Mouse (Mus musculus): ENCODE measurements at regions not wholly inside any gene's neighbourhood (a gene's known extent, or its start where the extent isn't known, plus 50 kb on each side); places are given as distances from the start of the nearest gene placed in this dataset.

DNA sequence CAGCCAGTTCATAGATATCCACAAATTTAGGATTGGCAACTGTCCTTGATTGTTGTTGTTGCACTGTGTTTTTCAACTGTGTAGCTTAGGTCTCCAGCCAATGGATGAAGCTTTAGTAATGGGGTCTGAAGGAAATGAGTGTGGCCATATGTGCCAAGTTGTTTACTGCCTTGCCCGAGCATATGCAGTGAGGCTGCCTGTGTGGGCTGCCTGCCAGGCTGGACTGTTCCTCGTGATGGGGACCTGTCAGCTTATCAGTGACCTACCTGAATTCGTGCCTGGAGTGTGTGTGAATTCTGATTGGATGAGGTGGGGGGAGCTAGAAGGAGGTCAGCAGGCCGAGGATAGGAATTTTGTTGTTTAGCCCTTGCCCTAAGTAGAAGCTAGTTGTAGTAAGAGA lies 1349.8 kb downstream of the Cdh11 start:
- TF ChIP-seq CTCF (IDR thresholded peaks at IDR 0.05; ENCODE audit: low read depth): no peak
- TF ChIP-seq EP300 (IDR thresholded peaks at IDR 0.05; ENCODE audit: low read depth): no peak

Measured in liver, embryonic 14.5 days (tissue).